Mouse (Mus musculus): ENCODE measurements at regions not wholly inside any gene's neighbourhood (a gene's known extent, or its start where the extent isn't known, plus 50 kb on each side); places are given as distances from the start of the nearest gene placed in this dataset.
"Not testable (repeated sequence)": the region's sequence is repeated elsewhere in the genome, so short reads cannot be mapped to it uniquely, and the experiment has no call there.

GRCm38 (mm10) chr1:143319568-143319967 is 320.9 kb upstream of the B3galt2 start:
- H3K4me3 ChIP-seq, result no peak overlapping the region
- ATAC-seq (ENCODE audit: low FRiP score), result no peak
- H3K9me3 ChIP-seq, result 0 out of 2 replicates have a peak, but pooled peaks cover 3% of the 10 kb centered on the region
- 95% methylated on average over 7 of the region's 7 CpGs for WGBS
- H3K9ac ChIP-seq, result no peak overlapping the region
- no peaks in the 10 kb centered on the region for H3K36me3 ChIP-seq
- no peaks in the 10 kb centered on the region for H3K27me3 ChIP-seq
- no peaks in the 10 kb centered on the region for H3K4me1 ChIP-seq (replicated peaks)
- no peak overlapping the region for H3K27ac ChIP-seq
- no peak overlapping the region for H3K4me2 ChIP-seq

- Histone ChIP-seq H3K4me1 (replicated peaks) (no peaks in the 10 kb centered on the region), H3K4me3 (no peak overlapping the region), H3K27me3 (no peaks in the 10 kb centered on the region), H3K36me3 (no peaks in the 10 kb centered on the region), H3K9me3 (no peaks in the 10 kb centered on the region), H3K27ac (no peak overlapping the region), H3K4me2 (no peak overlapping the region), H3K9ac (no peak overlapping the region)
- ATAC-seq (ENCODE audit: low FRiP score), result no peak
- 76% methylated on average over 1 of the region's 1 CpGs for WGBS
Measured at GRCm38 (mm10) chr1:143351388-143351787, 289.1 kb upstream of the B3galt2 start.

- H3K9me3 ChIP-seq; H3K27ac ChIP-seq; H3K4me3 ChIP-seq; H3K4me1 ChIP-seq (replicated peaks); H3K27me3 ChIP-seq; H3K4me2 ChIP-seq; ATAC-seq (ENCODE audit: low FRiP score); H3K9ac ChIP-seq; H3K36me3 ChIP-seq: not testable (repeated sequence)
Measured at GRCm38 (mm10) chr1:143360256-143360655, 280.2 kb upstream of the B3galt2 start.

- Histone ChIP-seq H3K4me3 (no peak overlapping the region), H3K4me1 (replicated peaks) (no peaks in the 10 kb centered on the region), H3K4me2 (no peak overlapping the region), H3K36me3 (no peaks in the 10 kb centered on the region), H3K9me3 (no peaks in the 10 kb centered on the region), H3K27ac (no peak overlapping the region), H3K9ac (no peak overlapping the region), H3K27me3 (no peaks in the 10 kb centered on the region)
- no peak for ATAC-seq (ENCODE audit: low FRiP score)
- 79% methylated on average over 4 of the region's 4 CpGs for WGBS
Measured at GRCm38 (mm10) chr1:143391851-143392250, 248.6 kb upstream of the B3galt2 start.
